1 mouse cellular context compared by ENCODE assay signal in the genomic region with DNA sequence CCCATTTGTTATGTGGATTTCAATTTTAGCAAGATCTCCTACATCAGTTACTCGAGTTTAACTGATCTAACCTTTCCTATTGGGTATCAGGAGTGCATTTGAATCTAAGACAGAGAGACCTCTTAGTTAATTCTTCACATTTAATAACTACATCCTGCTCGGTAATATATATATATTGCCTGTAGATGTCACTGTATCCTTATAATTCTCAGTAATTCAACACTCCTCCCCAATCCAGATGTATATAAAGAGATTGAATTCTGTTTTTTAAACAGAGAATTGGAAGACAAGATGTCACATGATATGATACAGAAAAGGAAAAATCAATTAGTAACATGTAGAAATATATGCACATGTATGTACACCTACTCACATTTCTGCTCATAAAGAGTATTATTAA.
TF ChIP-seq lines count a peak whose summit lies in the region.

No protein-coding gene starts in this region.

TF ChIP-seq in MEL, 35 proteins besides CTCF, POLR2A, EP300 and RAD21 (continued from another document):
- no peak for TF ChIP-seq NRF1 (IDR thresholded peaks at IDR 0.05; ENCODE audit: insufficient read depth, low read depth, low read length, poor library complexity, severe bottlenecking)
